Mouse (Mus musculus): ENCODE measurements at regions not wholly inside any gene's neighbourhood (a gene's known extent, or its start where the extent isn't known, plus 50 kb on each side); places are given as distances from the start of the nearest gene placed in this dataset.
"Not testable (repeated sequence)": the region's sequence is repeated elsewhere in the genome, so short reads cannot be mapped to it uniquely, and the experiment has no call there.

DNA sequence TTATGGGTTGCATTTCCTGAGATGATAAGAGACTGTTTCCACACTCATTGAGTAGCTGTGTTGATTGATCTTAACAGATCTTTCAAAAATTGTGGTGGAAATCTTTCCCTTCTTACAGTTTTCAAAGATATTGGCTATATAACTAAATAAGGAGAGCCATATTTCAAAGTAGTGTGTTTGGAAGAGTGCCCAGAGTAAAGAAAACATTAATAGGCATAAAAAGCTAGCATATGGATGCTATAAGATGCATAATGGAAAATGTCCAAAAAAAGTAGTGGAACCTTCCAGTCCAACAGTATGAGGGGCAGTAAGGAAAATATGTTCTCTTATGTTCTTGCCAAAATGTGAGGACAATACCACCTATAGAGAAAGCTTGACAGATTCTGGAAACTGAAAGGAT, 137.2 kb upstream of the Speer3 start:
- Histone ChIP-seq H3K4me3 (ENCODE audit: low read depth, low read length) (no peak overlapping the region), H3K27me3 (ENCODE audit: control insufficient read depth, insufficient read depth, low read length) (no peaks in the 10 kb centered on the region), H3K27ac (ENCODE audit: low read length) (no peak overlapping the region), H3K9me3 (ENCODE audit: control insufficient read depth, low read depth, low read length) (no peaks in the 10 kb centered on the region), H3K9ac (replicated peaks; ENCODE audit: low read depth, low read length) (no peak overlapping the region), H3K4me1 (ENCODE audit: control insufficient read depth, insufficient read depth, low read length) (no peaks in the 10 kb centered on the region), H3K36me3 (ENCODE audit: control insufficient read depth, insufficient read depth, low read length) (no peaks in the 10 kb centered on the region), H3K4me2 (replicated peaks; ENCODE audit: low read depth, low read length) (no peak overlapping the region)
- no peak for ATAC-seq (ENCODE audit: insufficient number of reproducible peaks, insufficient read depth, low FRiP score, low read depth)

GRCm38 (mm10) chr5:13658301-13658700, 133.1 kb upstream of the Speer3 start:
- not testable (repeated sequence) for H3K36me3 ChIP-seq (ENCODE audit: control insufficient read depth, insufficient read depth, low read length); H3K4me1 ChIP-seq (ENCODE audit: control insufficient read depth, insufficient read depth, low read length); H3K4me3 ChIP-seq (ENCODE audit: low read depth, low read length); H3K27ac ChIP-seq (ENCODE audit: low read length); H3K27me3 ChIP-seq (ENCODE audit: control insufficient read depth, insufficient read depth, low read length); H3K9me3 ChIP-seq (ENCODE audit: control insufficient read depth, low read depth, low read length); H3K4me2 ChIP-seq (replicated peaks; ENCODE audit: low read depth, low read length); H3K9ac ChIP-seq (replicated peaks; ENCODE audit: low read depth, low read length); ATAC-seq (ENCODE audit: insufficient number of reproducible peaks, insufficient read depth, low FRiP score, low read depth)
- 83% methylated on average over 7 of the region's 7 CpGs for WGBS

DNA sequence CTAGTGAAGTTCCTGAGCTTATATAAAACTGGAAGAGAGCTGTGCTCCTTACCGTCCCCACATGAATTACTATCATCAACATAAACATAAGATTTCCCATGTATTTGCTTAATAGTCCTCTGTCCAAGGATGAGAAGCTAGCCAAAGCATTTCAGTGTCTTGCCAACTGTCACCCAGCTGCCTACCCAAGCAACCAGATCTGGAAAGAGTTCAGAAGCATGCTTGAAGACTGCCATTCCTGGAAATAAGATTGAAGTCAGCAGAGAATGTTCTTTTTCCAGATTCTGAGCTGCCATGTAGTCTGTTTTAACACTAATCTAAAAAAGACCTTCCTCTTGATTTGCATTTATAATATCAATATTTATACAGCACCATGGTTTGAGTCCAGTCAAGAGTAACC, 131.9 kb upstream of the Speer3 start:
- Histone ChIP-seq H3K9ac (replicated peaks; ENCODE audit: low read depth, low read length) (no peak overlapping the region), H3K27ac (ENCODE audit: low read length) (no peak overlapping the region), H3K9me3 (ENCODE audit: control insufficient read depth, low read depth, low read length) (no peaks in the 10 kb centered on the region), H3K4me1 (ENCODE audit: control insufficient read depth, insufficient read depth, low read length) (no peaks in the 10 kb centered on the region), H3K36me3 (ENCODE audit: control insufficient read depth, insufficient read depth, low read length) (no peaks in the 10 kb centered on the region), H3K27me3 (ENCODE audit: control insufficient read depth, insufficient read depth, low read length) (no peaks in the 10 kb centered on the region), H3K4me2 (replicated peaks; ENCODE audit: low read depth, low read length) (no peak overlapping the region), H3K4me3 (ENCODE audit: low read depth, low read length) (no peak overlapping the region)
- WGBS = 56% methylated on average over 1 of the region's 1 CpGs
- ATAC-seq (ENCODE audit: insufficient number of reproducible peaks, insufficient read depth, low FRiP score, low read depth) = no peak

GRCm38 (mm10) chr5:13667444-13667843, 124.0 kb upstream of the Speer3 start:
- H3K9ac ChIP-seq (replicated peaks; ENCODE audit: low read depth, low read length) = no peak overlapping the region
- no peaks in the 10 kb centered on the region for H3K9me3 ChIP-seq (ENCODE audit: control insufficient read depth, low read depth, low read length)
- H3K36me3 ChIP-seq (ENCODE audit: control insufficient read depth, insufficient read depth, low read length) = no peaks in the 10 kb centered on the region
- no peak overlapping the region for H3K4me2 ChIP-seq (replicated peaks; ENCODE audit: low read depth, low read length)
- H3K4me1 ChIP-seq (ENCODE audit: control insufficient read depth, insufficient read depth, low read length) = no peaks in the 10 kb centered on the region
- no peaks in the 10 kb centered on the region for H3K27me3 ChIP-seq (ENCODE audit: control insufficient read depth, insufficient read depth, low read length)
- WGBS = 82% methylated on average over 1 of the region's 1 CpGs
- no peak for ATAC-seq (ENCODE audit: insufficient number of reproducible peaks, insufficient read depth, low FRiP score, low read depth)
- no peak overlapping the region for H3K4me3 ChIP-seq (ENCODE audit: low read depth, low read length)
- H3K27ac ChIP-seq (ENCODE audit: low read length) = no peak overlapping the region

DNA sequence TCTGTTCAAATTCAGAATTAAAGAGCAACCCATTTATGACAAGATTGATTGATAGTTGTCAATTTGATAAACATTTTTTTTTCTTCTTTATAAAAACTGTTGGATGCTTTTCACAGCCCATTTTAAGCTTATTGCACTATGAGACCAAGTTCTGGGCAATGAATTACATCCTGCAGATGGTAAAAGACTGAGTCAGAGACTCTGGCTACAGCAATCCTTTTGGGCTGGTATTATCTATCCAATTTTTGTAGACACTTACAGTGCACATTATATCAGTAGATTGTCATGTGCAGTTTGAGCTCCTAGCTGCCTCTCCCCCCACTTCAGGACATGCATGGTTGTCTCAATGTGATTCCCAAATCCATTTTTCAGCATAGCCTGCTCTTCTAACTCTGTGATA, 122.6 kb upstream of the Speer3 start:
- no peaks in the 10 kb centered on the region for H3K9me3 ChIP-seq (ENCODE audit: control insufficient read depth, low read depth, low read length)
- no peaks in the 10 kb centered on the region for H3K36me3 ChIP-seq (ENCODE audit: control insufficient read depth, insufficient read depth, low read length)
- no peaks in the 10 kb centered on the region for H3K27me3 ChIP-seq (ENCODE audit: control insufficient read depth, insufficient read depth, low read length)
- no peak overlapping the region for H3K4me2 ChIP-seq (replicated peaks; ENCODE audit: low read depth, low read length)
- H3K4me1 ChIP-seq (ENCODE audit: control insufficient read depth, insufficient read depth, low read length) = no peaks in the 10 kb centered on the region
- H3K9ac ChIP-seq (replicated peaks; ENCODE audit: low read depth, low read length) = no peak overlapping the region
- no peak for ATAC-seq (ENCODE audit: insufficient number of reproducible peaks, insufficient read depth, low FRiP score, low read depth)
- H3K4me3 ChIP-seq (ENCODE audit: low read depth, low read length) = no peak overlapping the region
- H3K27ac ChIP-seq (ENCODE audit: low read length) = no peak overlapping the region

DNA sequence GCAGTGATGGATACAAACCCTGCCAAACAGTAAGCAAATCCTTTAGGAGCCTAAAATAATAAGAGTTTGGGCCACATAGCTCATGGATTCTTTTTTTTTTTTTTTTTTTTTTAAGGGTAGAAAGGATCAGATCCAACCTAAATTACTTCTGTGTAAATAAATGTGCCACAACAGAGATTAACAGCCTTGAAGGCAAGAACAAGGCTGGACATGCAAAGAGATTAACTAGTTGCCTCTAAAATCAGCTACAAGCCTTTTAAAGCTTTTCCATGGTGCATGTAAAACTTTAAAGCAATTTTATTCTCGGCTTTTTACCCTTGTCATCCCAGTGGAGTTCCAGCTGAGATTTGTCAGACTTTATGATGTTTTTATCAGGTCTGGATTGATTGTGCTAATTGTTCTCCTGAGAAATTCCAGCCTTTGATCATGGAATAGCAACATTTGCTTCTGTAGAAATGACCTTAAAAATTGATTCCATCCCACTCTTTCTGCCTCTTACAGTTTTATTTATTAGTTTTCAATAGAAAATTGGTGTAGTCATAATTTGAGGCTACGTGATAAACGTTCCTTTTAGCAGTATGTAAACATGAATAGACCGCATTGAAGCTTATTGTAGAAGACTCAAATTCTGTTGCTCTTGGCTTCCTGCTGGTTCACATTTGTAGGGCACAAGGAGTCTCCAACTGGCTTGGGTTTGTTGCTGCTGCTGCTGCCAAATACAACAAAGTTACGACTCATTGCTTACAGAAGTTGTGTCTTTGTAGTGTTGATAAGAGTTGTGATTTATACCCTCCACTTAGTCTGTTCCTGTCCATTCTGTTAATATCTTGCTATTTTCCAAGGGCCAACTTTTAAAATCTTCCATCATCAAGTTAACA, 100.3 kb upstream of the Speer3 start:
- WGBS = 41% methylated on average over 5 of the region's 5 CpGs
- Histone ChIP-seq H3K27me3 (ENCODE audit: control insufficient read depth, insufficient read depth, low read length) (no peaks in the 10 kb centered on the region), H3K4me1 (ENCODE audit: control insufficient read depth, insufficient read depth, low read length) (no peaks in the 10 kb centered on the region), H3K9ac (replicated peaks; ENCODE audit: low read depth, low read length) (no peak overlapping the region), H3K4me3 (ENCODE audit: low read depth, low read length) (no peak overlapping the region), H3K4me2 (replicated peaks; ENCODE audit: low read depth, low read length) (no peak overlapping the region), H3K27ac (ENCODE audit: low read length) (no peak overlapping the region), H3K36me3 (ENCODE audit: control insufficient read depth, insufficient read depth, low read length) (no peaks in the 10 kb centered on the region), H3K9me3 (ENCODE audit: control insufficient read depth, low read depth, low read length) (no peaks in the 10 kb centered on the region)
- no peak for ATAC-seq (ENCODE audit: insufficient number of reproducible peaks, insufficient read depth, low FRiP score, low read depth)

DNA sequence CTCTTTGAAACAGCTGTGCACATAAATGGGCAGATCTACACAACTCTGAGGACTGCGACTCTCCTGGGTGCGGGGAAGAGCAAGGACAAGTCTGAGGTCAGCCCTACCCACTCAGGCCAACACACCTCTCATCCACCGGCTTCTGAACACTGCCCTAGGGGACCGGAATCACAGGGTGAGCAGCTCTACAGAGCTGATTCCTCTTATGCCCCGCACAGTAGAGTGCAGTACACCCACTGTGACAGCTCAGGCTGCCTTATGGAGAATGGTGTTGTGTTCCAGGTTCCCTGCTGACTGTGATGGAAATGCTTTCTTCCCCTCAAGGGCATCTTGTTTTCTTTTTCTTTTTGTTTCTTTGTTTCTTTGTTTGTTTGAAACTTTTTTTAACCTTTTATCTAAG, 96.6 kb upstream of the Speer3 start:
- H3K27me3 ChIP-seq (ENCODE audit: control insufficient read depth, insufficient read depth, low read length) = no peaks in the 10 kb centered on the region
- no peaks in the 10 kb centered on the region for H3K4me1 ChIP-seq (ENCODE audit: control insufficient read depth, insufficient read depth, low read length)
- H3K4me2 ChIP-seq (replicated peaks; ENCODE audit: low read depth, low read length) = no peak overlapping the region
- H3K4me3 ChIP-seq (ENCODE audit: low read depth, low read length) = no peak overlapping the region
- no peaks in the 10 kb centered on the region for H3K9me3 ChIP-seq (ENCODE audit: control insufficient read depth, low read depth, low read length)
- no peak overlapping the region for H3K9ac ChIP-seq (replicated peaks; ENCODE audit: low read depth, low read length)
- WGBS = 38% methylated on average over 5 of the region's 5 CpGs
- no peak overlapping the region for H3K27ac ChIP-seq (ENCODE audit: low read length)
- no peaks in the 10 kb centered on the region for H3K36me3 ChIP-seq (ENCODE audit: control insufficient read depth, insufficient read depth, low read length)
- 0 out of 2 replicates have a peak, but pooled peaks have one; percentile 18 for ATAC-seq (ENCODE audit: insufficient number of reproducible peaks, insufficient read depth, low FRiP score, low read depth)
